Mouse (Mus musculus) heart, embryonic 10.5 days (tissue): ENCODE measurements around the gene Rad50. TPM values are rescaled to one million over a fixed set of nuclear protein-coding genes. Genes with fewer than 3 reads are reported as not detected.

Experiments
- DNase-seq: peaks from one replicate; pipeline ENCODE4 v3.0.0-alpha.2; 2017; ENCODE audit warnings: low spot score
- H3K27ac ChIP-seq: fragments of 300-500 bp; sonication (generic); 2 replicates; pipeline ENCODE4 v1.5.1; 2016; ENCODE audit warnings: mild to moderate bottlenecking
- H3K27me3 ChIP-seq: fragments of 300-500 bp; sonication (generic); 2 replicates; pipeline ENCODE4 v1.6.1; 2016; ENCODE audit warnings: mild to moderate bottlenecking; ENCODE audit not compliant: poor library complexity, insufficient read depth, severe bottlenecking
- H3K36me3 ChIP-seq: fragments of 300-500 bp; sonication (generic); 2 replicates; pipeline ENCODE4 v1.6.1; 2016; ENCODE audit warnings: mild to moderate bottlenecking, moderate library complexity
- H3K4me1 ChIP-seq: fragments of 300-500 bp; sonication (generic); 2 replicates; pipeline ENCODE4 v1.6.1; 2016; ENCODE audit warnings: mild to moderate bottlenecking
- H3K4me3 ChIP-seq: fragments of 300-500 bp; sonication (generic); 2 replicates; pipeline ENCODE4 v1.5.1; 2016; ENCODE audit warnings: mild to moderate bottlenecking, moderate library complexity
- H3K9me3 ChIP-seq: fragments of 300-500 bp; sonication (generic); 2 replicates; pipeline ENCODE4 v1.6.1; 2016; ENCODE audit warnings: mild to moderate bottlenecking, moderate library complexity
- WGBS: fragments of 180-500 bp; shearing (Covaris S2); methylation state at CpG from one replicate; pipeline ENCODE4 v1.1.7; 2016; 5-methylcytosine and 5-hydroxymethylcytosine counted together
- polyA plus RNA-seq: library from polyadenylated mRNA; unstranded; fragments of >200 nt; fragmentation: Nextera tagmentation; extraction: Ambion mirVana; gene quantifications from 2 replicates; pipeline ENCODE4 v1.2.1, GENCODE M21; 2016

Rad50 gene
- polyA plus RNA-seq, 1 experiment from 2014 or later = 26.5 TPM

GRCm38 (mm10) chr11:53604983-53605382, 102.1 kb downstream of the Rad50 start:
- peaks cover 15% of the 10 kb centered on the region for H3K4me1 ChIP-seq
- no peaks in the 10 kb centered on the region for H3K9me3 ChIP-seq
- peaks cover 13% of the 10 kb centered on the region for H3K36me3 ChIP-seq
- H3K27ac ChIP-seq = no peak overlapping the region
- WGBS = 82% methylated on average over 3 of the region's 3 CpGs
- no peak overlapping the region; the same call in 1 of the 2 replicates for H3K4me3 ChIP-seq
- DNase-seq = no peak
- H3K27me3 ChIP-seq = no peaks in the 10 kb centered on the region

Other genes with a start within 250 kb of the Rad50 start
- gene Gm9837, start 236.8 kb downstream of the Rad50 start, polyA plus RNA-seq = not detected in 2 replicates
- gene Gm9945, start 227.2 kb downstream of the Rad50 start, polyA plus RNA-seq = not detected in 2 replicates
- gene Sowaha, start 227.0 kb downstream of the Rad50 start, polyA plus RNA-seq = 0.32 and 0.38 TPM in 2 replicates
- 20.1 and 22.9 TPM in 2 replicates for gene Sept8, start 188.1 kb downstream of the Rad50 start, polyA plus RNA-seq
- gene Kif3a, start 139.9 kb downstream of the Rad50 start, polyA plus RNA-seq = 32.7 and 47.1 TPM in 2 replicates
- gene Il4, start 88.7 kb downstream of the Rad50 start, polyA plus RNA-seq = 0.39 and 0.72 TPM in 2 replicates
- not detected in 2 replicates for gene Il13, start 72.6 kb downstream of the Rad50 start, polyA plus RNA-seq
- not detected in 2 replicates for gene Il5, start 13.5 kb upstream of the Rad50 start, polyA plus RNA-seq
- gene Irf1, start 62.7 kb upstream of the Rad50 start, polyA plus RNA-seq = 7.9 TPM in 2 replicates
- not detected in 2 replicates for gene Gm17334, start 65.9 kb upstream of the Rad50 start, polyA plus RNA-seq
- gene Gm12216, start 151.9 kb upstream of the Rad50 start, polyA plus RNA-seq = 0.15 and 0.27 TPM in 2 replicates
- gene Slc22a5, start 184.3 kb upstream of the Rad50 start, polyA plus RNA-seq = 7.7 and 9.9 TPM in 2 replicates